Mouse (Mus musculus): Measurements from ENCODE around the gene Rgl1.

The Rgl1 gene

DNA sequence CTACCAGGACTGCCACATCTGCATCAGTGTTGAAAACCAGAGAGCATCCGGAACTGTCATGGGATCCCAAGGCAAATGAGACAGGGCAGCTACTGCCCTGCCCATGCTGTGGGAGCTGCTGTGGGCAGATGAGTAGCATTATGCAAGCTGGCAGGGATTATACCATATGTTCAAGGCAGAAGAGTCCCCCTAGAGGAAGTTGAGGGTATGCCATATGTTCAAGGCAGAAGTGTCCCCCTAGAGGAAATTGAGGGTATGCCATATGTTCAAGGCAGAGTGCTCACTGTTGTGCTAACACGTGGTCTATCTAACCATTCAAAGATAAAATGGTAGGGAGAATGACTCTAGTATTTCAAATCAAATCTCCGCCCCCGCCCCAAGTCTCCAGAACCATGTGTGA lies 254.9 kb downstream of the Rgl1 start:
- peak; percentile 36 for DNase-seq (ENCODE audit: low read depth, low spot score)

DNA sequence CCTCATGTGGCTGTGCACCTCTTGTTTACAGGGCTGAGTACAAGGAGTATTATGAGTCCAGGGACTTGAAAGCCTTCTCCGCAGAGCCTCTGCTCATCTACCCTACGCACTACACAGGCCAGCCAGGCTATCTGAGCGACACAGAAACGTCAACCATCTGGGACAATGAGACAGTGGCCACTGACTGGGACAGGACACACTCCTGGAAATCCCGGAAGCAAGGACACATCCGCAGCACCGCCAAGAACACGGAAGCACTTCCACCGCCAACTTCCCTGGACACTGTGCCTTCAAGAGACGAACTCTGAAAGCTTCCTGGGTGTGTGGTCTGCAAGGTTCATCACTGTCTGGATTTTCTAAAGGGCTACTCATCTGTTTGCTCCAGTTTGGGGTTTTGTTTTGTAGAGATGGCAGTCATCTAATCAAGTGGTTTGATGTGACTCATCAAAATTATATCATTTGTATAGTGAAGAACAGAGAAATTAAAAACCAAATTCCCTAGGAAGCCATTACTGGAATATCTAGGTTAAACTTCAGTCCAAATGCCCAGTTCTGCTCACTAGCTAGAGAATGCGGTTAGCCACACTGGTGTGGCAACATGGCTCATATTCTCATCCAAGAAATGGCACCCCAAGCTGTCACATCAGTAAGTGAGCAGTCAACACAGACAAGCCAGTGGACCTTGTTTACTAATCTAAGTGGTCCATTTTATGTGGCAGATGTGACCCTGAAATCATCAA lies 257.5 kb downstream of the Rgl1 start:
- no peak for DNase-seq (ENCODE audit: low read depth, low spot score)

DNA sequence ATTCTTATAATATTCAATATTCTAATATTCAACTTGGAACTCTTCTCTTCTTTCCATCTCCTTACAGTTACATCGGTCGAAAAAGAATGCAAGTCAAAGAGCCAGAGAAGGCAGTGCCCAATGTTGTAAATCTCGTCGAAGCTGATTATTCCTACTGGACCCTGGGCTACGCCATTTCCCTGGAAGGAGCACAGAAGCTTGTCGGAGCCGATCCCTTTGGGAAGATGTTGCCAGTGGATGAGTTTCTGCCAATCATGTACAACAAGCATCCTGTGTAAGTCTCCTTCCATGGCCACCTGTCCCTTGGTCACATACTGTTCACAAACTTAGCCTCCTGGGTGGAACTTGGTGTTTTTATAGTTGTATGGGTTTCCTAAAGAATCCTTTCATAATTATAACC lies 259.4 kb downstream of the Rgl1 start:
- DNase-seq (ENCODE audit: low read depth, low spot score) = no peak

DNA sequence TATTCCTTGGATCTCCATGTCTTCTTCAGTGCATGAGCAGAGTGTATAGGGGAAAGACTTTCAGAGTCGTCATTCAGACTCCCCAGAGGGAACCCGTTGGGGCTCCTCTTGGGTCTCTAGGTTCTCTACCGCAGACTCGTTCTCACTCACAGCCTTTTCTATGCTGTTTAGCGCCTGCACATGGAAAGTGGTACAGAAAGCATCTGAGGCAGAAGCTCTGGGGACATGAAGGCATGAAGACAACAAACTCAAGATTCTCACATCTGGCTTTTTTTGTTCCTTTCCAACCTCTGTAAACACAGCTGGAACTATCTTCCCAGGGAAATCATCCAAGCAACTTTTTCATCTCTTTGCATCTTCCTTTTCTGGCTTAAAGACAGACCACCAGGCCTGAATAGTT lies 260.0 kb downstream of the Rgl1 start:
- DNase-seq (ENCODE audit: low read depth, low spot score) = no peak

DNA sequence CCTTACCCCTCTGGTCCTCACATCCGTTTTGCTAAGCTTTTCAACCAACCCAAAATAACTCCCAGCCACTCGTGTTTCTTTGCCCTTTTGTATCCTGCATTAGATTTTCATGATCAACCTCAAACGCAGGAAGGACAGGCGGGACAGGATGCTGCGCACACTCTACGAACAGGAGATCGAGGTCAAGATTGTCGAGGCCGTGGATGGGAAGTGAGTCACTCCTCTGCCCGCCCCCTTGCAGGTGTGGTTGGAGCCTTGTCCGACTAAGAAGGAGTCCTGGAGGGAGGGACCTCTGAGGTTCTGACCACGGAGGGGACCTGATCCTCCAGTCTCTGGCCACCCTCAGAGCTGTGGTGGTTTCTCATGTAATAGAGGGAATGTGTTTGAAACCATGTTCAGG lies 266.3 kb downstream of the Rgl1 start:
- DNase-seq (ENCODE audit: low read depth, low spot score) = no peak

DNA sequence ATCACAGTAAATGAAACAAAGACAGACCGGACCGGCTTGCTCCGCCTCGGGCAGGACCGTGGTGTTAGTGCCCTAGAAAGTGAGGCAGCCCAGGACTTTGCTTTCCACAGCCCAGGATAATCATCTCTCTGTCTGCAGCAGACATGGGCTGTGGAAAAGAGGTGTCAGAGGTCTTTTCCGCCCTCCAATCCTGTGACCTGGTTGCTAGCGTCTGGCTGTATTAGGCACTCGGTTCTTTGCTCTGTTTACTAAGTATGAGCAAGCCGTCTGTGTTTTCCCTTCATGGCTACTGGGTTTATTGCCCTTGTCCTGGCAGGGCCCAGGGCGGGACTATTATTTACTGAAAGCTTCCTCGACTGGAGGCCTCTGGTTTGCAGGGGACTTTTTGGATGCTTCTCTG lies 268.6 kb downstream of the Rgl1 start:
- no peak for DNase-seq (ENCODE audit: low read depth, low spot score)

DNA sequence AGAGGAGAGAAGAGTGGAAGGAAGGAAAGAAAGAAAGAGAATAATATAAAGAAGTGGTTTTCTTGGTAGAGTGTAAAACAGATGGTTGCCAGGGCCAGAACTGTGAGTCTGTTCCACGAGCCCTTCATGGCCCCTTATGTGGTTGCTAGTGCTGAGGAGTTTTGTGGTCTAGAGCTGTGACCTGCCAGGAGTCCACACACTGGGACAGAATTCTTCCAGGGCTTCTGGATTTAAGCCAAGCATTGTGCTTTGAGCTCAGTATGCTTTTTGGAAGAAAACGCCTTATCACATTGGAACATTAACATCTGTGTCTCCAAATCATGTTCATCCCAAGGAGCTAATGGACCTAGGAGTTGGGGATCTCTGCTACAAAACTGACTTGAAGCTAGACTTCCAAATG lies 269.3 kb downstream of the Rgl1 start:
- no peak for DNase-seq (ENCODE audit: low read depth, low spot score)

DNA sequence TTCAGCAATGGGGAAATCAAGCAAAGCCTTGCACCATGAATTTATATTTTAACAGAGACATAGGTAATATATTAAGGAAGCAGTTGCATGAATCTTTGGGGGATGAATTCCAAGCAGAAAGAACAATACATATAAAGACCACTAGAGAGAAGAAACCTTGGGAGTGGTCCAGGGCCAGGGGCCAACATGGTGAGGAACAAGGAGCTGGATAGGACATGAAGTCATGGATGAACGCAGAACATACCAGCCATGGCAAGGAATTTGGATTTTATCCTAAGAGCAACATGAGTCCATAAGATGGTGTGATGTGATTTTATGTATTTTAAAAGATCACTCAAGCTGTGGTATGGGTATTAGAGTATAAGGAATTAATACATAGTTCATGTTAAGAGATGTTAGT lies 273.9 kb downstream of the Rgl1 start:
- DNase-seq (ENCODE audit: low read depth, low spot score) = no peak

DNA sequence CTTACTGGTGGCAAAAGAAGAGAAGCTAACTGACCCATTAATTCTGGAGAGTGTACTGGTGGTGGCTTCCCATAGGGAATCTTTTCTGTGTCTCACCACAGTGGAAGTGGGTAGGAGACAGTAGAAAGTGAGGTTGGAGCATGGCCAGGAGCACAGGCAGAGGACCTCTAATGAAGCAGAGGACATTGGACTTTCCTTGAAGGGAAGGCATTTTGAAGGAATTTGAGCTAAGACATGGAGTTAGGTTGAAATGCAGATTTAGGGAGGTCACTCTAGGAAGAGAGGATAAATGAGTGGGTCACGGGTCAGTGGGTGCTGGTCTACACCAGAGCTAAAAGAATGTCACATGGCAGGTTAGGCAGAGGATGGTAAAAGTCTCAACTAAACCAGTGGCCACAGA lies 275.3 kb downstream of the Rgl1 start:
- no peak for DNase-seq (ENCODE audit: low read depth, low spot score)

DNA sequence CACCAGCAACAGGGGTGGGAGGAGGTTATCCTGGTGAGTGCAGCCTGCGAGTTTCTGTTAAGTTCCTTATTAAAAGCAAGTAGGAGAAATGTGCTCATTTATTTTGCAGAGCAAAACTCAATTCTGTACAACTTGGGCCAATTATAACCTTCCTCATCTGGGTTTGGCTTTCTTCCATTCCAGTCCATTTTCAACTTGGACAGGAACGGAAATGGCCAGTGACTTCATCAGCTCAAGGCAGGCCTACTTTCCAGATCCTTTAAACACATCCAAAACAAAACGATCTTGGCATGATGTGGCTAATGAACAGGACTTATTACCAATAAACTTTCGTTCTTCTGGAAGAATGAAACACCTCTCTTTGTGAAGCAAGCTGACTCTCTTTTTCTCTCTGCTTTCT lies 290.0 kb downstream of the Rgl1 start:
- no peak for DNase-seq (ENCODE audit: low read depth, low spot score)

DNA sequence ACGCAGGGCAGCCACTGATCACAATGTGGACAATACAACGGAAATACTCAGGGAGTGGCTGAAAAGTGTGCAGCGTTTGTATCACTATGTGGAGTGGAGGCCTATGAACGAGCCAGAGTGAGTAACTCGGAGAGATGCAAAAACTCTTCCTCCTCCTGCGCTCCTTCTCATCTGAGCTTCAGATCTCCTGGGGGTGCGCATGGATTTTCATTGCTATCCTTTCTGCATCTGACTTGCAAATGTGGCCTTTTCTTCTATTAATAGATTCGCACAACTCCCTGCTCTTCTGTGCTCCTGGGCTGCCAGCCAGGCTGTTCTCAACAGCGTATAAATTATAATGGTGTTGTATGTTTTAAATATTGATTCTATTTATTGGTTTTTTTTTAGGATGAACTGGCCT lies 297.7 kb downstream of the Rgl1 start:
- DNase-seq (ENCODE audit: low read depth, low spot score) = no peak

All from retina, postnatal 7 days (tissue).